Mouse (Mus musculus): ENCODE measurements around the gene Gm45618.

Gm45618 gene

DNA sequence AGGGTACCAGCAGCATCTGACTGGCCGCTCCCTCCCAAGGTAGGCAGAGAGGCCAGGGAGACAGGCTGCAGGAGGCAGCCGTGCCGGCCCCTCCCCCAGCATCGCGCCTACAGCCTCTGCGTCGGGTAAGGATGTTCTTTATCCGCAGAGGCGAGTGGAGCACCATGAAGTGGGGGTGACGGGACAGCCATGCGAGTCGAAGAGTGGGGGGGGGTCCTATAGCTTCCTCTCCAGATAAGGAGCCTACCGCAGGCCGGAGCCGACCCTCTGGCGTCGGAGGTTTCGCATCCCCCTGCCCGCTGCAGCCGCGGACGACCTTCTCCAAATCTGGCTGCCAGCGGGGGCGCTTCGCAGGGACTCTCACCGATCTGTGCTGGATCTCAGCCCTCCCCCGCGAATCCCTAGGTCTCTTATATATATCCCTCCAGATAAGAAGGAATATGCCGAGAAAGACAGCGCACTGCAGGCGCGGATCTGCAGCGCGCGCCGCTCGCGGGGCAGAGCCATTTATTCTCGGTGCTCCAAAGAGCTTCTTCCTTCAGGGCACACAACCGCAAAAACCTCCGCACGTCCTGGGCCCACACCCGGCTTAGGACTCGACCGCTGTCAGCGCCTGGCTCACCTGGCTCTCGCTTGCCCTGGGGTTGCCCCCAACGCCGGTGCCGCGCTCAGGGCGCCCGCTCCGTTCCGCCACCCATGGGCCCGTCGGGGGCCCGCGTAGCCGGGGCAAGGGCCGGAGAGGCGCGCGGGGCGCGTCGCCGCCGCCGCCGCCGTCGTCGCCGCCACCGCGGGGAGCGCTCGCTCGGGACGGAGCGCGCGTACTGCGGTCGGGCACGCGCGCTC is 26.0 kb downstream of the Gm45618 start:
- no peak for DNase-seq (ENCODE audit: low read depth, low spot score)

DNA sequence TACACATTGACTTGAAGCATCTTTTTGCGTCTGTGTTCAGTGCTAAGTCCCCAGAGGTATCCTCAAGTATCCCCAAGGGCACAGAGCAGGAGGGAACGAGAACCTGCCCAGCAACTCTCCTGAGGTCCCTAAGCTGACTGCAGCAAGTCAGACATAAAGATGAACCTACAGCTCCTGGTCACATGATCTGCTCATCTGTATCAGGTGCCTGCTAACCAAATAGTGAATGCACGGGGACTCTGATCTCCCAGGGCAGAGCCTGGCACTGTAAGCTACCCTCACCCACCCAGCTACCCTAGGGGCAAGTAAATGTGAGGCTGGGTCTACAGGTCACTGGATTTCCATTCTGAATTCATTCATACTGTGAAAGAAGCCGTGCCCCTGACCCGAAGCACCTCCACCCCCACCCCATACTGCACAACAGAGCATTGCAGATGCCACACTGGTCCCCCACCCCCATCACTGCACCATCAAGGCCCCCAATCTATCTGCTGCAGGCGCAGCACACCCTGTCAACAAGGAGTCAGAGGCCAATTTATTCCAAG is 26.8 kb downstream of the Gm45618 start:
- DNase-seq (ENCODE audit: low read depth, low spot score), result no peak

DNA sequence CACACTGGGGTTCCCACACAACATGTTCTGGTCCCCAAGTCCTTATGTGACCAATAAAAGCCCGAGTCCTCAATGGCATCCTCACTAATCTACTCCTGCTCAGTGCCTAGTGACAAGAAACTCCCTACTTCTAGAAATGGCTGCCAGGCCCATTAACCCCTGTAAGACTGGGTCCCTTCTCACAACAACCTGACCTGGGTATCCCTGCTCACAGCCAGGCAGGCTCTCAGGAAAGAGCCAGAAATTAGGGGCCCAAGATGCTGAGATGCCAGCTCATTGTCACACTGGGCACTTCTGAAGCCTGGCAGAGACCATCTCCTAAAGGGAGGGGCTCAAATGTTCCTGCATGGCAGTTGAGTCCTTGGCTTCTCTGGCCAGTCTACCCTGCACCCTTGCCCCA is 27.5 kb downstream of the Gm45618 start:
- no peak for DNase-seq (ENCODE audit: low read depth, low spot score)

DNA sequence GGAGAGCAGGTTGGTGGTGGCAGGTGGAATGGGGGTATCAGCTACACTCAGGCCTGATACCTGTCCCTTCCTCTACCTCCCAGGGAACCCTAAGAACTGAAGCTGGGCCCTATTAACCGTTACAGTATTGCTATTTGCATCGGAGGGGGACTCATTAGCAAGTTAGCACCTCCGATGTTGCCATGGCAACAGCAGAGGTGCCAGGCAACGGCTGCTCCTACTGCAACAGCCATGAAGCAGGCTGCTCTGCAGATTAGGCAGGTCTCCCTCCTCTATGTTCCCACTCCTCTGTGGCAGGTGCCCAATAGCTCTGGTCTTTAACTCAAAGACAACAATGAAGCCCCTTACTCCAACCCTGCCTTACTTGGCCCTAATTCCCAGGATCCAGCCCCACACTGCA is 28.7 kb downstream of the Gm45618 start:
- DNase-seq (ENCODE audit: low read depth, low spot score), result no peak

DNA sequence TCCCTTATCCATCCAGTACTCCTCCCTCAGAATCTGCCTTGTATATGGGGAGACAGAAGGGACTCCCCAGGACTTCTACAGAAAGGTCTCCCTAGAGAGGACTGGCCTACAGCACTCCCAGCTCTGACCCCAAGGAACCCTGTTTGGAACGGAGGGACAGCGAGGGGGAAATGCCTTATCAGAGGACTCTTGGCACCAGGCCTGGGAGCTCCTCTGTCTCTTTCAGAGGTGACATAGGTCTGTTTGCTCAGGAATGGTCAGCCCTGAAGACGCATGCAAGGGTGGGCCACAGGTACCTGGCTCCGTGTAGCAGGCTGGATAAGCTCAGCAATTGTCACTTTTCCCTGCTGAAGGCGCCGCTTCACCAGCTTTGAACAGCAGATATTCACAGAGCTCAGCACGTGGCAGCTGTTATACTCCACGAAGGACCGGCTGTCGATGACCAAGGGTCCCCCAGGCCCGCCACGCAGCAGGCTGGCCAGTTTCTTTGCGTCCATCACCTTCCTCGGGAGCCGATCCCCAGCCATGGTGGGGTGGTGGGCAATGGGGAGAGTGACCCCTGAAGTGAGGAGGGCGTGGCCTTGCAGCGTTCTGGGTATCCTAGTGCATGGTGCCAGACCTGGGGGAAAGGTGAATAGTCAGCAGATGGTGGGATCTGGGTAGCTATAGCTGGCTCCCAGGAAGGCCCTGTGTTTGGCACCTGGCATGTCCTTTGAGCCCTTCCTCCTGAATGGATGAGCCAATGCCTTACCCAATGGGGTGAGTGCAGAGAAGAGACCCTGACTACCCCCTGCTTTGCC is 30.7 kb downstream of the Gm45618 start:
- no peak for DNase-seq (ENCODE audit: low read depth, low spot score)

DNA sequence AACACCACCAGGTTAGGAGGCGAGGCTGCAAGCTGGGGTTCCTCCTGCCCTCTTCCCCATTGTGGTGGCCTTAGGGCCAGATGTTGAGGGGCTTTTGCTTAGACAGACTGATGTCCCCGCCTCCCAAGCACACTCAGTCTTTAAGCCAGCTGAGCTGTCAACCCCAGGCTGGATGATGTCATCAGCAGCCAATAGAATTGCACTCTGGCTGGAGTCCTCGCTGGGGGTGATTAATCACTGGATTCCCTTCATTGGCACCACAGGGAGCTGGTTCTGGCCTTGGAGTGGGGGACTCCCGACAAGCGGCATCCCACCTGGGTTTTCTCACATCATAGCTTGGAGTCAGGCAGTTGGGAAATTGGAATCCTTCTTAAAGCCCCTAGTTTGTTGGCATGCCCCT is 31.6 kb downstream of the Gm45618 start:
- no peak for DNase-seq (ENCODE audit: low read depth, low spot score)

DNA sequence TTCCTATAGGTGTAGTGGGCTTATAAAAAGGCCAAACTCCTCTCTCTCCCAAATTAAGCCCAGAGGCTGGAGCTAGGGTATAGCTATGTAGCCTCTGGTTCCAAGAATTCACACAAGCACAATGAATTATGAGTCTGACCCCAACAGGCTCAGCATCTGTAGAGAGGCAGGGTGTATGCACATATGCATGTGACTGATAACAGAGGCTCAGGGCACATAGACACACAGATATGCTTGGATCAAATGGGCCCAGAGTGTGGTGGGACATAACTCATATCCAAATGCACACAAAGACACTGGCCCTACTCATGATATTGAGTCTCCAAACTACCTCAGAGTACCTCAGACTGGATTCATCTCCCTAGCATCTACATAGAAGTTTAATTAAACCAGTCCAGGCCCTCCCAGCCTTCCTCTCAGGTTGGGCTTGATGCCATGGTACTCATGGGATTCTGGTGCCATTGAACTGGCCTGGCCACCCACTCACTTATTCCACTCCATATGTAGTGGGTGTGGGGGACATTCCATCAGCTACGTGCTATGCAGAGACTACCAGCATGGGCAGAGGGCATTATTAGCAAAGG is 33.4 kb downstream of the Gm45618 start:
- no peak for DNase-seq (ENCODE audit: low read depth, low spot score)

DNA sequence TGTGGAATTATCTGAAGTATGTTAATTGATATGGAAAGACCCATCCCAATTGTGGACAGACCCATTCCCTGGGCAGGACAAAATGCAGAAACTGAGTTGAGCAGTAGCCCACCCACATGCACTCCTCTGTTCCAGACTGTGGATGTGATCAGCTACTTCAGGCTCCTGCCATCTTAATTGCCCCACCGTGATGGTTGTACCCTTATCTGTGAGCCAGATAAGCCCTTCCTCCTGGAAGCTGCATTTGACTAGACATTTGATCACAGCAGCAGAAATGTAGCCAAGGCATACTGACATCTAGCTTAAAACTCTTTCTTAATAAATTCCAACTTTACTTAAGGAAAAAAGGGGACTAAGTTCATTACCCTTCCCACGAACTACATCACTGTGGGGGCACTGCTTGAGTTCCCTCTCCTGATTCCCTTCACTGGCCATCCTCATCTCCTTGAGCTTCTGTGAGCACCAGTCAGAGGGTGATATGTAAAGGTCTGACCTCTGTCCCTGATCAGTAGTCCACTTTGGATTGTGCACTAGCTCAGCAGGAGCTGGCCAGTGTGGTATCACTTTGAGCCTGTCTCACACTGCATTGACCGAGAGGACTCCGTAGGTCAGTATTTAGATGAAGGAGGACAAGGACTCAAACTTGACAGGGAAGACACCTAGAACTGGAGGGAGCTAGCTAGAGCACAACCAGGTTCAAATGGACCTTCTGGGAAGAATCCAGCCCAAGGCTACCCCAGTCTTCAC is 34.2 kb downstream of the Gm45618 start:
- DNase-seq (ENCODE audit: low read depth, low spot score), result no peak

DNA sequence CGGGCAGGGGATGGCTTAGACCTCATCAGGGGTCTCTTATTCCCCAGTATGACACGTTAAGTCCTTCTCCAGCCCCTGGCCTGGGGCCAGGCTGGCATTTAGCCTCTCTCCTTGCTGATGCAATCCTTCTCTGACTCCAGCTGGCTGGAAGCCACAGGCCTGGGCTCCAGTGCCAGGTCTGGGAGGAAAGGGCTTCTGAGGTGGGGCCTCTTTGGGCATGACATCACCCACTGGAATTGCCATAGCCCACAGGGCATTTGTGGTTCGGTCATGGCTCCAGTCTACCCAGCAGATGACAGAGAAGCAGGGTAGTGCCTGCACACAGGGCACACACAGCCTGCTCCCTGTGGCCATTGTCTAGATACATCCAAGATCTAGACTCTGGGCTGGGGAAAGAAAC is 35.7 kb downstream of the Gm45618 start:
- no peak for DNase-seq (ENCODE audit: low read depth, low spot score)

DNA sequence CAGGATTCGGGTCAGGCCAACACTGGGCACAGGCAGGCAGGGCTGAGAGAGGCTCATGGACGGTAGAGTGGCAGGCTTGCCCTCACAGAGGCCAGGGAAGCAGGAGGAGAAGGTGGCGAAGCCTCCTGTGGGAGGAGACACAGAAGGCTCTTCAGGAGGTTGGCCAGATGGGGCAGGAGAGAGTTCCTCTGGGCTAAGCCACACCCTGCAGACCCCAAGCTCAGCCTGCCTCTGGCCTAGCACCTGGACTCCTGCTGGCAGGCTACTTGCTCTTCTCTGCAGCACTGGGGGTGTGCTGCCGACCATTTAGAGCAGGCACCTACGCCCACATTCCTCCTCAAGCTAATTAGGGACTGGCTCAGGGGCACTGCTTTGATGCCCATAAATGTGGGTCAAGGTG is 36.1 kb downstream of the Gm45618 start:
- no peak for DNase-seq (ENCODE audit: low read depth, low spot score)

DNA sequence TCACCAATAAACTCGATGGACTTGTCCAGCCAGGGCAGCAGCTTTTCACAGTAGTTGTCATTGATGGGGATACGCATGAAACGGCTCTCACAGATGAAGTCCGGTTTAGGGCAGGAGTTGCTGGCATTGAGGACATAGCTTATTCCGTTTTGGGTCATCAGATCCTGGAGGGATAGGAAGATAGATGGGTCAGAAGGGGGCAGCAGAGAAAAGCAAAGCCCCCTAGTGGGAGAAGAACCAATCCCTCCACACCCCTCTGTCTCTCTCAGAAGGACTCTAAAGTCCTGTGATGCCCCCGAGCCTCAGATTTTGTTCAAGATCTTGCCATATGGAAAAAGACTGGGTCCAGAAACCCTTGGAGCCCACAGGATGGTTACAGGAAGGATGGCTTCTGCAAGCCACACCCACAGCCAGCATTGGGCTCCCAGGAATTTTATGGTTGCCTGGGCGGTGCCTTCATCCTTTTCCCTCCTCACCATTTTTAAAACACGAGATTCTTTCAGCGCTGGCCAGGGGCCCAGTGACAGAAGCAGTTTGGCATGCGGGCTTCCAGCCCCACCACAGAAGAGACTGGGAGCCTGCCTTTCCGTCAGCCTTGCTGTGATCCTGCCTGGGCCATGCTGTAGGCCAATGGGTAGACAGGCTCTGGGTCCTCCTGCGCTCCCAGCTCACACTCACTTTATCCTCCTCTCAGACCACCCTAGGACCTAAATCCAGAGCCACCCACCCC is 36.8 kb downstream of the Gm45618 start:
- no peak for DNase-seq (ENCODE audit: low read depth, low spot score)

DNA sequence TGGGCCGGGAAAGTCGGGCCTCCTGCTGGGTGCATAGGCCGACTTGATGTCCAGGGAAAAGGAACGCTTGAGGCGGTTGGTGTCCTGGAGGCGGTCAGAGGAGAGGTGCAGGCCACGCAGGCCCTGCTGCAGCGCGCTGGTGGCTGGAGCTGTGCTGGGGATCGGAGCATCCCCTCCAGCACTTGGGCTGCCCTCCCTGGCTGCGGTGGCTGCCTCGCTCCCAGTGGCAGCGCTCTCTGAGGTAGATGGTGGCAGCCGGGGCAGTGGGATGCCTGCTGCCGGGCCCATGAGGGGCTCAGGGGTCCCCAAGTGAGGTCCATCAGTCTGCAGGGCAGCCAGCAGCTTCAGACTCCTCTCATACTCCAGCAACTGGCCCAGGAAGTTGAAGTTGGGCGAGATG is 37.9 kb downstream of the Gm45618 start:
- DNase-seq (ENCODE audit: low read depth, low spot score), result no peak

DNA sequence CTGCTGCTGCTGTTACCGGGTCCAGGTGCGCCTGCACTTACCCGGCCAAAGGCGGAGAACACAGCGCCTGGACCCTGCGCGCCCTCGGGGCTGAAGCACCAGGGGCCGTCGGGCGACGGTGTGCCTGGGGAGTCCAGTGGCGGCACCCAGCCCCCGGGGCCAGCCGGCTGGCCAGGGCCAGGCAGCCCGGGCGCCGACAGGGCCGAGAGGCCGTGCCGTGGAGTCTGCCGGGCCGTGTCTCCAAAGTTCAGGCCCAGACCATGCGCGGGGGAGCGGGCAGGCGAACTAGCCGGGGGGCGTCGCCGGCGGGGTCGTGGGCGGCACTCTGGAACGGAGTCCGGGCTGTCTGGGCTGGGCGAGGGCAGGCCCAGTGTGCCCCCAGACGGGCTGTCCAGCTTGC is 38.4 kb downstream of the Gm45618 start:
- no peak for DNase-seq (ENCODE audit: low read depth, low spot score)

DNA sequence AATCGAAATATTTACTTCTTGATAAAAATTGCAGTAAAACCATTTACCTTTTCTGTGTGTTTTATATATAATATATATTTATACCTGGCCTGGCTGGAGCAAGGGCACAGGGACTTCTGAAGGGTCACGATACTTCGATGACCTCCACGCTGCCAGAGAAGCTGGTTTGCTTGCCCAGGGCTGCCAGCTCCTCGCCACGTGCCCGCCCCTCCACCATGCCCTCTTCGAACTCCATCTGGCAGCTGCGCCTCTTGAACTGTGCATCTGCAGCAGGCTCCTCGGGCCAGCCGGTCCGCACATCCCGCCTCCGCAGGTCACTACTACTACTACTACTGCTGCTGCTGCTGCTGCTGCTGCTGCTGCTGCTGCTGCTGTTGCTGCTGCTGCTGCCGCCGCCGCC is 38.8 kb downstream of the Gm45618 start:
- DNase-seq (ENCODE audit: low read depth, low spot score), result no peak

DNA sequence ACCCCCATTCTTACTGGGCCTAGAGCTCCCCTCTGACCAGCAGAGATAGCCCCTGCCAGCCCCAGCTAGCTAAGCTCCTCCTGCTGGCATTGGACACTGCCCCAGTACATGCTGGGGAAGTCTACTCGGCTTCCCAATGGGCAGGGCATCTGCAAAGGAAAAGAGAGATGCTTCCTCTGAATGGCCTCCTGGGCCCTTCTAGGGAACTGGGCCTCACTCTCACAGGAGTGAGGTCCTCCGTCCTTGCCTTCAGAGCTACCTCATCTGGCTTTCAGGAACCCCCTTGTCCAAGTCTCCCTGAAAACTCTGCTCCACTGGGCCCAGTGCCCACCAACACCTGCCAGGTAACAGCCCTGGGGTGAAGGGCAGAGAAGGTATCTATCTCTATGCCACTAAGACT is 39.7 kb downstream of the Gm45618 start:
- DNase-seq (ENCODE audit: low read depth, low spot score), result no peak

DNA sequence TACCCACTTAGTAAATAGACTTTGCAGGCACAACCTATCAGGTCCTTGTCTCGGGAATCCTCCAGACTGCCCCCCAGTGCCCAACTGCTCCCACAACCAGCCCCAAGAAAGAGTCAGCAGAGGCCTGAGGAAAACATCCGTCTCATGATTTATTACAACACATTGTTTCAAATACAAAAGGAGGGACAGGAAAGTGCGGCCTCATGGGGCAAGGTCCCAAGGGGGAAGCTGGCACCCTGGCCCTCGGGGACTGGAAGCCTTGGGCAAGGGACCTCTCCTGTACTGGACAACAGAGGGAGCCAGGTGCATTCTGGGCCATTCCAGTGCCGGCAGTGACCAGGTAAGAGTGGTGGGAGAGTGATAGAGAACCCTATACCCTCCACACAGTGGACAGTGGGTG is 41.2 kb downstream of the Gm45618 start:
- DNase-seq (ENCODE audit: low read depth, low spot score), result no peak

DNA sequence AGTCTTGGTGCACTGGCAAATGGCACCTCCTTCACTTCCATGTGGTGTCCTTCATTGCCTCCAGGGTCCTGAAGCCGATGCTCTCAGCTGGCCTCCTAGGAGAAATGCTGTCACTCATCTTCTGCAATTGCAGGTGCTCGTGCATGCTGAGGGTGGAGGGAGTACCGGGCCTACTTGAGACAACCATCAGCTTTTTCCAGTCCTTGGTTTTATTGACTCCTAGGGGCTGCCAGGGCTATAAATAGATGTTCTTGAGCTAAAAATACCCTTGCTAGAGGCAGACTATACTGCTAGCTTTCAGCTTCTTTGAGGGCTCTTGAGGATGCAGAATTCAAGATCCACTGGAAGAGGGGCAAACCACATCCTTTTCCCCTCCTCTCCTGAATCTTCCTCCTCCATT is 43.4 kb downstream of the Gm45618 start:
- DNase-seq (ENCODE audit: low read depth, low spot score), result no peak

DNA sequence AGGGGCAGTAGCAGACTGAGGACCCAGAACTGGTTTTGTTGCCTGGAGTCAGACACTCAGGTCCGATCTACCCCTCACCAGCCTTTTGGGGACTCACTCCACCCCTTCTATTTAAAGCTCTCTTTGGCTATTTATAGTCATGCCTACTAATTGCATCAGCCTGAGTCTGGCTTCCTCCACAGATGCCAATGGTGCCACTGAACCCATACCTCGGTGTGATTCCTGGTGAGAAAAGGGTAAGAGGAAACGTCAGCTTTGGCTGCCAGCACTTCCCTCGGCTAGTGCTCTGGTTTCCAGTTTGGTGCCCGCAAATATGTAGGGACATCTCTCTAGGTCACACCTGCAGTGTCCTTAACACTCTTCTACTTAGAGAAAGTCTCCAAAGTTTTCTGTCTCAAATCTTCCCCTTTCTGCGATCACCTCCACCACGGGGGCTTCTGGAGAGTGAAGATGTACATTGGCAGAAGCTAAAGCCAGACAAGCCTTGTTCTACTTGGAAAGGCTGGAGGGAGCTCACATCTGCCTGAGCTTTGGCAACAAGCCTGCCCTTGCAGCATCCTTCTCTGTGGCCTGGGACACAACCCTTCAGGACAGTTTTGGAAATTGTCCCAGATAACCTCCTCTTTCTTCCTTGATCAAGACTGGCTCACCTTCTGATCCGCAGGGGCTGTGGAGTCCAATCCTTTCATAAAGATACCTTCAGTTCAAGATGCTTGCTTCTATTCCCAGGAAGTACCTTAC is 46.2 kb downstream of the Gm45618 start:
- no peak for DNase-seq (ENCODE audit: low read depth, low spot score)

DNA sequence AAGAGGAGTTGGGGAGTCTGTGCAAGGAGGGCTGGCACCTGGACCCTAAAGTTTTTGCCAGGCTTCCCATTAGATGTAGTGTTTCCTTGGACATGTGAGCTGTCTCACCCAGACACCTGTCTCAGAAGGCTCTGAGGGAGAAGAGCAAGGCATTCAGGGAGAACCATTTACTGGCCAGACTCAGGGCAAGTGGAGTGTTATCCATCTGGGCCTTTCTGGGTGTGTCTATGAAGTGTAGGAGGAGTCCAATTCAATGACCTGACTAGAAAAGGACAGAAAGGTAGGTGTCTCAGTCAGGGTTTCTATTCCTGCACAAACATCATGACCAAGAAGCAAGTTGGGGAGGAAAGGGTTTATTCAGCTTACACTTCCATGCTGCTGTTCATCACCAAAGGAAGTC is 48.8 kb downstream of the Gm45618 start:
- DNase-seq (ENCODE audit: low read depth, low spot score), result no peak

DNA sequence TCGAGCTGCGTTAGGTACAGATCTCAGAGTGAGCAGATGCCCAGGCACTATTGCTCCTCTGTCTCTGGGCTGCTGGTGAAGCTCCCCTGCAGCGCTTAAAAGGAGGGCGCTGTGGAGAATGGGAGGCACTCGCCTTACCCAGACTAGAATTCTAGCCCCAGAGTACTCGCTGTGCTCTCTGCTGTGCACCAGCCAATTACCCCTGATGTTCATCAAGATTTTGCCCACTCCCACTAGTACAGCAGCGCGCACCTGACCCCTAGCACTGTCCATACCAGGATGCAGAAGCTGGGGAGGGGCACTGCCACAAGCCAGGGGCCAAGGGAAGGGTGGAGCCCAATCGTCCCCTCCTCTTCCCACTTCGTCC is 49.3 kb downstream of the Gm45618 start:
- no peak for DNase-seq (ENCODE audit: low read depth, low spot score)

Measured in A20 (cell line).